Mouse (Mus musculus): ENCODE results near the gene Coro1a.
"Not testable (repeated sequence)": the region's sequence is repeated elsewhere in the genome, so short reads cannot be mapped to it uniquely, and the experiment has no call there.

The Coro1a gene

GRCm38 (mm10) chr7:126704121-126704980, 3.2 kb downstream of the Coro1a start:
- DNase-seq, result peak; percentile 93

GRCm38 (mm10) chr7:126703757-126704077, 3.9 kb downstream of the Coro1a start:
- DNase-seq, result no peak

- no peak for DNase-seq
Measured at GRCm38 (mm10) chr7:126702861-126703756, 4.5 kb downstream of the Coro1a start.

GRCm38 (mm10) chr7:126702358-126702757, 5.2 kb downstream of the Coro1a start:
- DNase-seq, result no peak

- no peak for DNase-seq
Measured at GRCm38 (mm10) chr7:126701559-126702357, 5.8 kb downstream of the Coro1a start.

GRCm38 (mm10) chr7:126701070-126701469, 6.5 kb downstream of the Coro1a start:
- DNase-seq, result peak; percentile 91

- DNase-seq, result no peak
Measured at GRCm38 (mm10) chr7:126700063-126701015, 7.2 kb downstream of the Coro1a start.

GRCm38 (mm10) chr7:126697838-126698237, 9.7 kb downstream of the Coro1a start:
- no peak for DNase-seq

GRCm38 (mm10) chr7:126696886-126697285, 10.7 kb downstream of the Coro1a start:
- DNase-seq, result no peak

GRCm38 (mm10) chr7:126696303-126696702, 11.3 kb downstream of the Coro1a start:
- no peak for DNase-seq

- DNase-seq, result peak; percentile 97
Measured at GRCm38 (mm10) chr7:126695631-126696207, 11.9 kb downstream of the Coro1a start, which contains the start of gene Slx1b. Gene Slx1b, minus strand, starts transcription at chr7:126695784.

GRCm38 (mm10) chr7:126695210-126695611, 12.4 kb downstream of the Coro1a start, which contains the start of gene Bola2:
Gene Bola2, plus strand, starts transcription at chr7:126695401.
- DNase-seq, result peak; percentile 65

- DNase-seq, result no peak
Measured at GRCm38 (mm10) chr7:126694441-126695051, 13.0 kb downstream of the Coro1a start.

- DNase-seq, result no peak
Measured at GRCm38 (mm10) chr7:126693781-126694180, 13.8 kb downstream of the Coro1a start.

- DNase-seq, result peak; percentile 76
Measured at GRCm38 (mm10) chr7:126693256-126693655, 14.3 kb downstream of the Coro1a start.

- DNase-seq, result no peak
Measured at GRCm38 (mm10) chr7:126692426-126692825, 15.2 kb downstream of the Coro1a start.

- DNase-seq, result no peak
Measured at GRCm38 (mm10) chr7:126691676-126692075, 15.9 kb downstream of the Coro1a start.

- DNase-seq, result no peak
Measured at GRCm38 (mm10) chr7:126690737-126691136, 16.9 kb downstream of the Coro1a start.

GRCm38 (mm10) chr7:126689021-126689420, 18.6 kb downstream of the Coro1a start:
- no peak for DNase-seq

- not testable (repeated sequence) for DNase-seq
Measured at GRCm38 (mm10) chr7:126688156-126688555, 19.4 kb downstream of the Coro1a start.

GRCm38 (mm10) chr7:126681221-126681620, 26.4 kb downstream of the Coro1a start:
- DNase-seq, result no peak
